Comparison of ENCODE assay signal across 12 mouse cellular contexts in the genomic region with DNA sequence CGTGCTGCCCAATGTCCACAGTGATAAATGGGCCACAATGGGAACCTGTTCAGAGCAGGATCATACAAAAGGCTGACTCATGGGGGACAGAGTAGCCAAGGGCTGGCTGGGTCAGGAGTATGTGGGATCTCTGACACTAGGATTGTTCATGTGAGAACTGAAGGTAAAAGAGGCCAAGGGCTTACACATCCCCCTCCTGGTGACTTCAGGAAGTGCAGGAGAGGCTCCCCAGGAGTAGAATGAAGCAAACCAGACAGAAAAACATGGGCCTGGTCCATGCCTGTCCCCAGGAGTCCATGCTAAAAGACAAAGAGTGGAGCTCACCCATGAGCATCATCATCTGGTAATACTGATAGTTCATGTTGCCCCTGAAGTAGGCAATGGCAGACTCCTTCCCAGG. TPM values are rescaled to one million over a fixed set of nuclear protein-coding genes. Genes with fewer than 3 reads are reported as not detected.
A peak's percentile ranks its signal among the peaks of the same experiment; 100 is the strongest.
DNase-seq lines count a peak whose midpoint lies in the region; ATAC-seq lines count a peak whose summit lies in the region.
"Not testable (repeated sequence)": the region's sequence is repeated elsewhere in the genome, so short reads cannot be mapped to it uniquely, and the experiment has no call there.
"Had no signal": no experiment of that assay in that cellular context is flagged by ENCODE, and none has a peak within 500 bp of the region (broad histone marks: within the 10 kb centered on the region; RNA-seq: fewer than 3 reads in every experiment).

No protein-coding gene starts in this region.

- not testable (repeated sequence) for H3K4me3 ChIP-seq in intestine, embryonic 14.5 days (ENCODE audit: low read depth, low read length); limb, embryonic 11.5 days (ENCODE audit: low read depth, low read length); midbrain, embryonic 11.5 days (ENCODE audit: low read depth, low read length)

- H3K9ac ChIP-seq in intestine, embryonic 14.5 days (ENCODE audit: low read length); limb, embryonic 11.5 days (ENCODE audit: low read length); midbrain, embryonic 11.5 days (ENCODE audit: low read length): not testable (repeated sequence)

- not testable (repeated sequence) for H3K9me3 ChIP-seq in intestine, embryonic 14.5 days (ENCODE audit: control insufficient read depth, low read length); limb, embryonic 11.5 days (ENCODE audit: control insufficient read depth, low read length); midbrain, embryonic 11.5 days (ENCODE audit: control insufficient read depth, low read length)

- not testable (repeated sequence) for H3K27ac ChIP-seq in intestine, embryonic 14.5 days (ENCODE audit: low read depth); limb, embryonic 11.5 days (replicated peaks; ENCODE audit: low read depth, low read length); midbrain, embryonic 11.5 days (ENCODE audit: low read depth, low read length)

- peak; percentile 80 for DNase-seq in 3T3-L1 (ENCODE audit: low read depth, low spot score)
- DNase-seq in ZHBTc4 (ENCODE audit: low read depth, low spot score) = peak; percentile 78
- peak; percentile 37 to 40 for DNase-seq in cerebellum, postnatal 36 days
- peak; percentile 14 for DNase-seq in gastrocnemius, postnatal 25 days
- peak; percentile 74 for DNase-seq in intestine, embryonic 14.5 days (ENCODE audit: low spot score)
- DNase-seq in limb, embryonic 11.5 days (ENCODE audit: low spot score) = peak; percentile 64
- DNase-seq in midbrain, embryonic 11.5 days (ENCODE audit: low spot score, missing footprints) = peak; percentile 88
- DNase-seq in spleen, postnatal 4 days (ENCODE audit: low spot score in 2 of 2) = peak; percentile 53 to 80

- not testable (repeated sequence) for H3K4me2 ChIP-seq in intestine, embryonic 14.5 days (ENCODE audit: low read length); limb, embryonic 11.5 days (ENCODE audit: low read depth, severe bottlenecking); midbrain, embryonic 11.5 days

- not testable (repeated sequence) for ATAC-seq in intestine, embryonic 14.5 days (replicated peaks; ENCODE audit: low FRiP score, low TSS enrichment, low read depth); limb, embryonic 11.5 days (ENCODE audit: insufficient number of reproducible peaks, low FRiP score, low TSS enrichment, low read depth); midbrain, embryonic 11.5 days (ENCODE audit: low FRiP score)

- WGBS in intestine, embryonic 14.5 days = 83% methylated on average over 1 of the region's 1 CpGs
- WGBS in limb, embryonic 11.5 days = 81% methylated on average over 1 of the region's 1 CpGs
- 85% methylated on average over 1 of the region's 1 CpGs for WGBS in midbrain, embryonic 11.5 days

- not testable (repeated sequence) for H3K4me1 ChIP-seq in intestine, embryonic 14.5 days (replicated peaks; ENCODE audit: control insufficient read depth, insufficient read depth, low read length); limb, embryonic 11.5 days (ENCODE audit: control insufficient read depth, insufficient read depth, low read length); midbrain, embryonic 11.5 days (ENCODE audit: control insufficient read depth, insufficient read depth, low read length)

- H3K27me3 ChIP-seq in intestine, embryonic 14.5 days (replicated peaks; ENCODE audit: control insufficient read depth, insufficient read depth, low read length); limb, embryonic 11.5 days (ENCODE audit: control insufficient read depth, insufficient read depth, low read length); midbrain, embryonic 11.5 days (ENCODE audit: control insufficient read depth, insufficient read depth, low read length): not testable (repeated sequence)

- H3K36me3 ChIP-seq in intestine, embryonic 14.5 days (ENCODE audit: control insufficient read depth, insufficient read depth, low read length); limb, embryonic 11.5 days (ENCODE audit: control insufficient read depth, insufficient read depth, low read length); midbrain, embryonic 11.5 days (ENCODE audit: control insufficient read depth, insufficient read depth, low read length): not testable (repeated sequence)

RNA-seq across cellular contexts. Expression of gene Lcn4, which starts 7.5 kb away (rescaled TPM):
- total RNA-seq in gastrocnemius, postnatal 25 days (2021) = not detected
- not detected in 2 replicates for polyA plus RNA-seq in intestine, embryonic 14.5 days (2014; fragmentation: Nextera tagmentation; extraction: Ambion mirVana)
- polyA plus RNA-seq in limb, embryonic 11.5 days (2014; fragmentation: Nextera tagmentation; extraction: Ambion mirVana) = not detected in 2 replicates
- not detected in 2 replicates for polyA plus RNA-seq in midbrain, embryonic 11.5 days (2014; fragmentation: Nextera tagmentation; extraction: Ambion mirVana)
- polyA plus RNA-seq: intestine, embryonic 15.5 days; limb, embryonic 12.5 days; myocyte; stomach, embryonic 14.5 days had no signal

RNA-seq across cellular contexts. Expression of gene Fam69b, which starts 35.3 kb away (rescaled TPM):
- total RNA-seq in gastrocnemius, postnatal 25 days (2021) = 1 to 10 TPM; 1.3 to 2.5 TPM
- polyA plus RNA-seq in intestine, embryonic 14.5 days (2014; fragmentation: Nextera tagmentation; extraction: Ambion mirVana) = 39.7 and 41.3 TPM in 2 replicates
- polyA plus RNA-seq in limb, embryonic 11.5 days (2014; fragmentation: Nextera tagmentation; extraction: Ambion mirVana) = 42.4 and 45.1 TPM in 2 replicates
- 42.9 and 47.4 TPM in 2 replicates for polyA plus RNA-seq in midbrain, embryonic 11.5 days (2014; fragmentation: Nextera tagmentation; extraction: Ambion mirVana)

RNA-seq across cellular contexts. Expression of gene Agpat2, which starts 59.3 kb away (rescaled TPM):
- 10 to 100 TPM in 1 of 2 experiments, 1 to 10 TPM in 1; 3.0 to 14.6 TPM for total RNA-seq in gastrocnemius, postnatal 25 days (2021)
- polyA plus RNA-seq in intestine, embryonic 14.5 days (2014; fragmentation: Nextera tagmentation; extraction: Ambion mirVana) = 47.5 and 53.8 TPM in 2 replicates
- polyA plus RNA-seq in limb, embryonic 11.5 days (2014; fragmentation: Nextera tagmentation; extraction: Ambion mirVana) = 12.2 and 12.8 TPM in 2 replicates
- 8.2 TPM in 2 replicates for polyA plus RNA-seq in midbrain, embryonic 11.5 days (2014; fragmentation: Nextera tagmentation; extraction: Ambion mirVana)

Comparison
In these comparisons a context has a peak if more than half of its experiments do, and no peak if none do; other contexts are left out.
1. DNase-seq: peak in every context shown above with its lines; median percentile 88 in midbrain, embryonic 11.5 days; 80 in 3T3-L1; 78 in ZHBTc4; 74 in intestine, embryonic 14.5 days; 66 in spleen, postnatal 4 days; 64 in limb, embryonic 11.5 days; 38 in cerebellum, postnatal 36 days; 14 in gastrocnemius, postnatal 25 days.